Mouse (Mus musculus) stomach, embryonic 14.5 days (tissue): ENCODE results near the gene Pgap2. TPM values are rescaled to one million over a fixed set of nuclear protein-coding genes. Genes with fewer than 3 reads are reported as not detected.

Source experiments
- ATAC-seq: fragments of 200-750 bp; cut with Nextera tagmentation; 2 replicates; pipeline ENCODE4 v1.8.0; 2017; ENCODE audit warnings: low read depth, moderate TSS enrichment; ENCODE audit not compliant: insufficient number of reproducible peaks, insufficient read depth, low FRiP score
- H3K27ac ChIP-seq: fragments of 300-500 bp; sonication (generic); 2 replicates; pipeline ENCODE4 v1.5.1; 2014; ENCODE audit warnings: mild to moderate bottlenecking, low read length, moderate library complexity, mixed read lengths
- H3K27me3 ChIP-seq: fragments of 300-500 bp; sonication (generic); 2 replicates; pipeline ENCODE4 v1.6.1; 2014; ENCODE audit warnings: low read length, control low read depth, mixed read lengths; ENCODE audit not compliant: control insufficient read depth, insufficient read depth
- H3K36me3 ChIP-seq: fragments of 300-500 bp; sonication (generic); 2 replicates; pipeline ENCODE4 v1.6.1; 2014; ENCODE audit warnings: mild to moderate bottlenecking, control low read depth, low read length, moderate library complexity, mixed read lengths; ENCODE audit not compliant: control insufficient read depth, insufficient read depth
- H3K4me1 ChIP-seq: fragments of 300-500 bp; sonication (generic); 2 replicates; pipeline ENCODE4 v1.6.1; 2014; ENCODE audit warnings: low read length, control low read depth, mixed read lengths; ENCODE audit not compliant: control insufficient read depth, insufficient read depth
- H3K4me2 ChIP-seq: fragments of 300-500 bp; sonication (generic); replicated peaks from 2 replicates; pipeline ENCODE4 v1.6.1; 2014; ENCODE audit warnings: low read depth, low read length, control low read depth
- H3K4me3 ChIP-seq: fragments of 300-500 bp; sonication (generic); 2 replicates; pipeline ENCODE4 v1.5.1; 2014; ENCODE audit warnings: low read depth, low read length, control low read depth
- H3K9ac ChIP-seq: fragments of 300-500 bp; sonication (generic); replicated peaks from 2 replicates; pipeline ENCODE4 v1.6.1; 2014; ENCODE audit warnings: low read depth, mild to moderate bottlenecking, control low read depth, low read length, moderate library complexity, mixed read lengths
- H3K9me3 ChIP-seq: fragments of 300-500 bp; sonication (generic); 2 replicates; pipeline ENCODE4 v1.6.1; 2016; ENCODE audit warnings: low read depth, low read length, control low read depth; ENCODE audit not compliant: control insufficient read depth
- WGBS: fragments of 180-500 bp; shearing (Covaris S2); extraction: QIAGEN DNeasy Blood & Tissue Kit; methylation state at CpG from one replicate; pipeline ENCODE4 v1.1.7; 2014; 5-methylcytosine and 5-hydroxymethylcytosine counted together
- polyA plus RNA-seq: library from polyadenylated mRNA; unstranded; fragments of >200 nt; fragmentation: Nextera tagmentation; extraction: Ambion mirVana; gene quantifications from 2 replicates; pipeline ENCODE4 v1.2.1, GENCODE M21; 2014

Gene Pgap2
- polyA plus RNA-seq, 1 experiment from 2014 or later: 99.0 TPM

DNA sequence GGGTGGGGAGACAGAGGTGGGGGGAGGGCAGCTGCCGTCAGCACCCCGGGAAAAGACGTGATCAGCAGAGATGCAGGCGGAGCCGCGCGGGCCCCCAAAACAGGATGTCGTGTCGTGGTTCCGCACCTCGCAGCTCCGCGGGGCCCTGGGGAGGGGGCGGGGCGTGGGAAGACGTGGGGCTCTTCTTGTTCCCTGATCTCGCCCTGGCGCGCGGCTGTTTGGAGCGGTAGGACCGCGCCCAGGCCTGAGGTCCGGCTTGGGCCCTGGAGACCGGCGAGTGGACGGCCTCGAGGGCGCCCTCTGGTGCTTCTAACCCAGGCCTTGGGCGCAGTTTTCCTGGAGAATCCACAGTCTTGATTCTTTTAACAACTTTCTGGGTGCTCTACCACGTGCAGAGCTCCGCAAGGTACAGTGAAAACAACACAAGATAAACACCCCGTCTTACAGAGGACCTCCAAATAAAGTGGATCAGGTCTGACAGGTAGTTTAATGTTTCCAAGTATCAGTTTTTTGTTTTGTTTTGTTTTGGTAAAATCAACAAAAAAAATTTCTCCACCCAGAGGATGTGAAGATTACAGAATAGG lies 40.7 kb downstream of the Pgap2 start:
- H3K4me1 ChIP-seq: peaks cover 29% of the 10 kb centered on the region
- no peaks in the 10 kb centered on the region for H3K36me3 ChIP-seq
- H3K9ac ChIP-seq: peak overlapping the region; percentile 88
- H3K27ac ChIP-seq: peak overlapping the region; percentile 99
- peak; percentile 78 for ATAC-seq
- H3K4me3 ChIP-seq: peak overlapping the region; percentile 97
- WGBS: under 1% methylated on average over 33 of the region's 33 CpGs
- H3K27me3 ChIP-seq: no peaks in the 10 kb centered on the region
- peak overlapping the region; percentile 83 for H3K4me2 ChIP-seq
- no peaks in the 10 kb centered on the region for H3K9me3 ChIP-seq

DNA sequence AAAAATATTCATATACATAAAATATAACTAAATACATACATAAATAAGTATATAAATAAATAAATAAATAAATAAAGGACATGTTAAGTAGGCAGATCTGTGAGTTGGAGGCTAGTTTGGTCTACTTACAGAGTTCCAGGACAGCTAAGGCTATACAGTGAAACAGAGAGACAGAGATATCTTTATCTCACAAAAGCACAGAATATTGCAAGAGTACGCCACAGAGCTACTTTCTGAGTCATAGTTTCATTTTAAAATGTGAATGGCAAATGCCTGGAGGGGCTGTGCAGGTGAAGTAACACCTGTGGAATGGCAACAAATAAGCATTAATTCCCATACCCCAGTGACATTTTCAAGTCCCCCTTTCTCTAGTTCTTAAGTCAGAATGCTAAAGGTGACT lies 43.6 kb downstream of the Pgap2 start:
- Histone ChIP-seq H3K9ac (no peak overlapping the region), H3K4me2 (no peak overlapping the region), H3K27me3 (no peaks in the 10 kb centered on the region), H3K9me3 (no peaks in the 10 kb centered on the region), H3K36me3 (no peaks in the 10 kb centered on the region), H3K4me1 (peaks cover 5% of the 10 kb centered on the region; the same call in 1 of the 2 replicates), H3K4me3 (no peak overlapping the region), H3K27ac (no peak overlapping the region)
- WGBS: 88% methylated on average over 1 of the region's 1 CpGs
- ATAC-seq: no peak

DNA sequence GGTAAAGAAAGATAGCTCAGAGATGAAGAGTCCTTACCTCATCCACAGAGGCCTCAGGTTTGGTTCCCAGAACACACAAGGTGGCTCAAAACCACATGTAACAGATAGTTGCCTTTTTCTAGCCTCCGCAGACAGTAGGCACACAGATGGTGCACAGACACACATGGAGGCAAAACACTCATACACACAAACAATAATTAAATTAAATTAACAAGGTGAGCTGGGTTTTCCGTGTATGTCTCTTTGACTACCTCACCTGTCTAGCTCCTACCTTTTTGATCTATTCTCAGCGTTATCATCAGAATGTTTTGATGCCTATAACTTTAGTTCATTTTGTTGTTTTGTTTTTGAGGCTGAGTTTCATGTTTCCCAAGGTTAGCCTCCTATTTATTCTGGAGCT lies 45.9 kb downstream of the Pgap2 start, which contains the start of gene Rhog:
Rhog (minus strand) TSS at position 101 of the 400 bp plus-strand sequence.
- Histone ChIP-seq H3K4me3 (no peak within 1 kb of the TSS), H3K27ac (no peak within 1 kb of the TSS), H3K4me1 (no peaks in the 10 kb centered on the region), H3K9me3 (no peaks in the 10 kb centered on the region), H3K27me3 (no peaks in the 10 kb centered on the region), H3K36me3 (no peaks in the 10 kb centered on the region), H3K4me2 (no peak within 1 kb of the TSS), H3K9ac (no peak within 1 kb of the TSS)
- 85% methylated on average over 3 of the region's 3 CpGs for WGBS
- ATAC-seq: no peak

DNA sequence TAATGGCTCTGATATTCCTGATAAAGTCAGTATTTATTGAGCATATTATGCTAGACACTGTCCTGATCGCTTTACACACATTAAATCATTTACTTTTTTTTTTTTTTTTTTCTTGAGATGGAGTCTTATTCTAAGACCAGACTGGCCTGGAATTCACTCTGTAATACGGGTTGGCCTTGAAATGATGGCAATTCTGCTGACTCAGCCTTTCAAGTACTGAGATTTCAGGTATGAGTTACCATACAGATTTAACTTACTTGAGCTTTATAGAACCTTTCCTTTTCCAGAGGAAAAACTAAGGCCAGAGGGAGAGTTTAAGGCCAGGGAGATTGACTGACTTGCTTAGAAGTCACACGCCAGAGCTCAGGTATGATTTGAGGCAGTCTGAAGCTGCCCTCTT lies 46.6 kb downstream of the Pgap2 start:
- no peak overlapping the region for H3K4me2 ChIP-seq
- no peak for ATAC-seq
- no peak overlapping the region for H3K9ac ChIP-seq
- H3K4me3 ChIP-seq: no peak overlapping the region
- WGBS: 83% methylated on average over 3 of the region's 3 CpGs
- no peaks in the 10 kb centered on the region for H3K36me3 ChIP-seq
- no peaks in the 10 kb centered on the region for H3K4me1 ChIP-seq
- no peaks in the 10 kb centered on the region for H3K27me3 ChIP-seq
- no peak overlapping the region for H3K27ac ChIP-seq
- H3K9me3 ChIP-seq: no peaks in the 10 kb centered on the region

DNA sequence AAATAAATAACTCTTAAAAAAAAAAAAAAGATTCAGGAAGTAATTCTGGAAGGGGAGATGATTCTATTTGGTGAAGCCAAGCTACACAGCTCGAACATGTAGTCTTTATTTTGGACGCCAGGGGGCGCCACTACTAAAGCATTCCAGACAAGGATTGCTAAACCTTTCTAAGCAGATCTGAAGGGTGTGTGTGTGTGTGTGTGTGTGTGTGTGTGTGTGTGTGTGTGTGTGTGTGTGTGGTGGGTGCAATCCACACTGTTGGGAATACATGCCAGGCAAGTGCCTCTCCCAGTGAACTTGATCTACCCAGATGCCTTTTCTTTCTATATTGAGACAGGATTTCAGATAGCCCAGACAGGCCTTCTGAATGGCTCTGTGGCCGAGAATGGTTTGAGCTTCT lies 48.2 kb downstream of the Pgap2 start:
- H3K27ac ChIP-seq: no peak overlapping the region
- H3K9ac ChIP-seq: no peak overlapping the region
- H3K4me2 ChIP-seq: no peak overlapping the region
- no peak overlapping the region for H3K4me3 ChIP-seq
- no peaks in the 10 kb centered on the region for H3K36me3 ChIP-seq
- H3K27me3 ChIP-seq: no peaks in the 10 kb centered on the region
- peak; percentile 63; the same call in 1 of the 2 replicates for ATAC-seq
- H3K4me1 ChIP-seq: no peaks in the 10 kb centered on the region
- H3K9me3 ChIP-seq: no peaks in the 10 kb centered on the region
- 14% methylated on average over 4 of the region's 4 CpGs for WGBS

DNA sequence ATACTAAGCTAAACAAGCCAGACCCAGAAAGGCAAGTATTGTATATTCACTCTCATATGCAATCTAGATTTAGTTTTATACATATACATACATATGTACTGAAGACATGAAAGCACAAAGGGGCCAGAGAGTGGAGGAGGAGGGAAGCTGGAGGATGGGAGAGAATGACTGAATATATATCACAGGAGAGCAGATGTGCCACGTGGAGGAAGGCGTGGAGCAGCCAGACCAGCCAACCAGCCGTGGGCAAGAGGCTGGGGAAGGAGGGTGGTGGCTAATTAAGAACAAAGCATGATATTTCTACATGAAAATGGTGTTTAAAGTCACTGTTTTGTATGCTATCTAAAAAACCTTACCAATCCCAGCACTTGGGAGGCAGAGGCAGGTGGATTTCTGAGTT lies 48.7 kb downstream of the Pgap2 start:
- Histone ChIP-seq H3K4me3 (no peak overlapping the region), H3K4me2 (no peak overlapping the region), H3K36me3 (no peaks in the 10 kb centered on the region), H3K9ac (no peak overlapping the region), H3K4me1 (no peaks in the 10 kb centered on the region), H3K27ac (no peak overlapping the region), H3K9me3 (no peaks in the 10 kb centered on the region), H3K27me3 (no peaks in the 10 kb centered on the region)
- WGBS: 77% methylated on average over 3 of the region's 3 CpGs
- ATAC-seq: no peak

DNA sequence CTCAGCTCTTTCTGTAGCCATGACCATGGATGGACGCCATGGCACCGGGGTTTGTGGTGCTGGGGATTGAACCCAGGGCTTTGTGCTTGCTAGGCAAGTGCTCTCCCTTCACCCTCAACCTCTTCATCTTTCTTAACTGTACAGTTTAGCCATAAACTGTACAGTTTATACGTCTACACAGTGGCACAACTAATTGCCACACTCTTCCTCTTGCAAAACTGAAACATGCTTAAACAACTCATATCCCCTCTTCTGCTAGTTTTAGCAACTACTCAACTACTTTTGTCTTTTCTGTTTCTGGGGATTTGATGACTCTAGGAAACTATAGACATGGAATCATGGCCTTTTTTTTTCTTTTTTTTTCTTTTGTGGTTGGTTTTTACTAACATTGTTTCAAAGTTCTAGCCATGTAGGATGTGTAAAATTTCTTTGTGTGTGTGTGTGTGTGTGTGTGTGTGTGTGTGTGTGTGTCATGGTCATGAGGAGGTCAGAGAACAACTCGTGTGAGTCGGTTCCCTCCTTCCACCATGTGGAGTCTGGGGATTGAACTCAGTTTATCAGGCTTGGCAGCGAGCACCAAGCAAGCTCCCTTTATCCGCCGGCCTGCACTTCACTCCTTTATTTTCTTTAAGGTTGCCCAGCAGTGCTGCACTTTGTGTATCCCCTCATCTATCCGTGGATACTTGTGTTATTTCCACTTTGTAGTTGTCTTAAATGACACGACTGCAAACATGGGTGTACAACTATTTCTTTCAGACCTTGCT lies 49.9 kb downstream of the Pgap2 start:
- Histone ChIP-seq H3K4me3 (no peak overlapping the region), H3K27ac (no peak overlapping the region), H3K9ac (no peak overlapping the region), H3K9me3 (no peaks in the 10 kb centered on the region), H3K4me1 (no peaks in the 10 kb centered on the region), H3K27me3 (no peaks in the 10 kb centered on the region), H3K36me3 (no peaks in the 10 kb centered on the region), H3K4me2 (no peak overlapping the region)
- 82% methylated on average over 10 of the region's 10 CpGs for WGBS
- ATAC-seq: no peak

DNA sequence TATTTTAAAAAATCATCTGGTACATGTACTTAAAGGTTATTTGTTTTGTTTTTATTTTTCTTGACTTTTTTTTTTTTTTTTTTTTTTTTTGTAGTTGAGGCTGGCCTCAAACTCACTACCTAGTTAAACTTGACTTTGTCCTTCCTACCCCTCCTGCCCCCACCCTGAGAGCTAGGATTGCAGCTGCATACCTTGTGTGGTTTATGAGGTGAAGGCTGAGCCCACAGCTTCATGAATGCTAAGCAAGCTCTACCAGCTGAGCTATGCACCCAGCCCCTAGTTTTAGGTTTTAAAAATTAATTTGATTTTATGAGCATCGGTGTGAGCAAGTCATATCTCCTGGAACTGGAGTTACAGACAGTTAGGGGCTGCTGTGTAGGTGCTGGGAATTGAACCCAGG lies 50.5 kb downstream of the Pgap2 start:
- no peak for ATAC-seq
- Histone ChIP-seq H3K36me3 (no peaks in the 10 kb centered on the region), H3K4me2 (no peak overlapping the region), H3K27me3 (no peaks in the 10 kb centered on the region), H3K27ac (no peak overlapping the region), H3K9ac (no peak overlapping the region), H3K4me3 (no peak overlapping the region), H3K9me3 (no peaks in the 10 kb centered on the region), H3K4me1 (no peaks in the 10 kb centered on the region)
- 82% methylated on average over 1 of the region's 1 CpGs for WGBS
